ENCODE assay signal across 8 mouse cellular contexts in the genomic region with DNA sequence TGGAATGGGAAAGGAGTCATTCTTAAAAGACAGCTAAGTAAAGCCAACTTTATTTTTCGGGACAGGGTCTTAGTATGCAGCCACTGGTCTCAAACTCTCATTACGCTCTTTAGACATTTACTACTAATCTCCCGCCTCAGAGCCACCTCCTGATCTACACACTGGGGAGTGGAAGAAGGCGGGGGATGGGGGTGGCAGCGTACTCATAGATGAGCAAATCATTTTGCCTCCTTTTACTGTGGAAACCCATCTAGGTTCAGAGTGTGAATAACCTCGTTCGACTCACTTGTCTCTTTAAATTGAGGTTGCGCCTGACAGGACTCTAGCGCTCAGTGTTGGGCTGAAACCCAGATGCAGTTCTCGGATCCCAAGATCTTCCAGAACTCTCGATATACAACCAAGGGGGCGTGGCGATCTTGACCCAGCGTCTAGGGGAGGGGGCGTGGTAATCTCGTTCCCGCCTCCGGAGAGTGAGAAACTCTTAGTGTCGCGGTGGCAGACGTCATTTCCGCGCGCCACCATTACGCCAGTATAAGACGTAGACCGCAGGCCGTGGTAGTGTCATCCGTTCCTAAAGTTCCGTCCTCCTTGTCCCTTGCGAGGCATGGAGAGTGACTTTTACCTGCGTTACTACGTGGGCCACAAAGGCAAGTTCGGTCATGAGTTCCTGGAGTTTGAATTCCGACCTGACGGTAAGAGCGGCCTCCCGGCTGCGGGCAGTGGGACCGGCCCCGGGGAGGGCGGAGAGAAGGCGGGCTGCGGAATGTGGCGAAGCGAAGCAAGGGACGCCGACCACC. TPM values are rescaled to one million over a fixed set of nuclear protein-coding genes. Genes with fewer than 3 reads are reported as not detected.
A peak's percentile ranks its signal among the peaks of the same experiment; 100 is the strongest.
DNase-seq lines count a peak whose midpoint lies in the region; ATAC-seq lines count a peak whose summit lies in the region.

A gene (plus strand): TSS at position 502 of the 797 bp plus-strand sequence.

- H3K27me3 ChIP-seq in hindbrain, embryonic 11.5 days (ENCODE audit: control insufficient read depth, insufficient read depth, low read length), result no peaks in the 10 kb centered on the region

- H3K4me1 ChIP-seq in hindbrain, embryonic 11.5 days (replicated peaks; ENCODE audit: control insufficient read depth, insufficient read depth, low read length), result peaks cover 3% of the 10 kb centered on the region; the same call in 1 of the 2 replicates

- ATAC-seq in hindbrain, embryonic 11.5 days (ENCODE audit: low FRiP score), result peak; percentile 93

- no peak within 1 kb of the TSS; the same call in 1 of the 2 replicates for H3K27ac ChIP-seq in hindbrain, embryonic 11.5 days (ENCODE audit: low read depth, low read length)

- H3K9me3 ChIP-seq in hindbrain, embryonic 11.5 days (ENCODE audit: control insufficient read depth, low read length), result no peaks in the 10 kb centered on the region

- peak within 1 kb of the TSS; percentile 74 for H3K4me2 ChIP-seq in hindbrain, embryonic 11.5 days (replicated peaks; ENCODE audit: low read depth, low read length)

- H3K36me3 ChIP-seq in hindbrain, embryonic 11.5 days (ENCODE audit: control insufficient read depth, insufficient read depth, low read length), result peaks cover 3% of the 10 kb centered on the region; the same call in 1 of the 2 replicates

- H3K9ac ChIP-seq in hindbrain, embryonic 11.5 days (ENCODE audit: low read depth, low read length), result peak within 1 kb of the TSS; percentile 81

- peak; percentile 97 for DNase-seq in Muller cell, postnatal 12 days (ENCODE audit: inconsistent ontology term)
- DNase-seq in cerebellum, adult 9-11 months, result peak; percentile 94
- peak; percentile 95 to 98 for DNase-seq in frontal cortex, adult 2 months (ENCODE audit: extremely low spot score in 1 of 2, low spot score in 1 of 2)
- DNase-seq in hindbrain, embryonic 11.5 days (ENCODE audit: low spot score), result peak; percentile 99
- peak; percentile 96 to 97 for DNase-seq in layer of hippocampus, postnatal 10 days (ENCODE audit: low spot score in 2 of 2)
- peak; percentile 99 for DNase-seq in lung, postnatal 10 days
- DNase-seq in ovary, postnatal 36 days (ENCODE audit: low spot score), result peak; percentile 94
- peak; percentile 95 for DNase-seq in thymus, postnatal 25 days

- peak within 1 kb of the TSS; percentile 88 for H3K4me3 ChIP-seq in hindbrain, embryonic 11.5 days (ENCODE audit: low read depth, low read length)

- WGBS in hindbrain, embryonic 11.5 days, result 4% methylated on average over 48 of the region's 48 CpGs

RNA-seq across cellular contexts. Expression of the gene that starts here (rescaled TPM):
- 48.9 and 53.2 TPM in 2 replicates for polyA plus RNA-seq in frontal cortex, adult 2 months (2012; rRNA removed)
- polyA plus RNA-seq in hindbrain, embryonic 11.5 days (2014; fragmentation: Nextera tagmentation; extraction: Ambion mirVana), result 224 and 249 TPM in 2 replicates
- 10 to 100 TPM; 46.5 to 51.9 TPM for total RNA-seq in layer of hippocampus, postnatal 10 days (2021)
